Mouse (Mus musculus) kidney, postnatal 0 days (tissue): ENCODE results near the gene Zdhhc13. TPM values are rescaled to one million over a fixed set of nuclear protein-coding genes. Genes with fewer than 3 reads are reported as not detected.

Experiments
- ATAC-seq: fragments of 200-750 bp; cut with Nextera tagmentation; replicated peaks from 2 replicates; pipeline ENCODE4 v1.8.0; 2017; ENCODE audit warnings: low read depth, moderate number of reproducible peaks, moderate TSS enrichment, moderate library complexity; ENCODE audit not compliant: low FRiP score
- DNase-seq: peaks from one replicate; pipeline ENCODE4 v3.0.0-alpha.2; 2016; ENCODE audit warnings: low spot score
- H3K27ac ChIP-seq: fragments of 300-500 bp; sonication (generic); 2 replicates; pipeline ENCODE4 v1.5.1; 2014; ENCODE audit warnings: mild to moderate bottlenecking
- H3K27me3 ChIP-seq: fragments of 300-500 bp; sonication (generic); 2 replicates; pipeline ENCODE4 v1.6.1; 2014; ENCODE audit warnings: low read length, mixed read lengths; ENCODE audit not compliant: insufficient read depth
- H3K36me3 ChIP-seq: fragments of 300-500 bp; sonication (generic); 2 replicates; pipeline ENCODE4 v1.6.1; 2014; ENCODE audit warnings: low read length, mixed read lengths; ENCODE audit not compliant: insufficient read depth
- H3K4me1 ChIP-seq: fragments of 300-500 bp; sonication (generic); replicated peaks from 2 replicates; pipeline ENCODE4 v1.6.1; 2014; ENCODE audit warnings: antibody characterized with exemption, low read length, mixed read lengths; ENCODE audit not compliant: insufficient read depth
- H3K4me2 ChIP-seq: fragments of 300-500 bp; sonication (generic); 2 replicates; pipeline ENCODE4 v1.6.1; 2014; ENCODE audit warnings: mild to moderate bottlenecking, low read length, moderate library complexity, mixed read lengths
- H3K4me3 ChIP-seq: fragments of 300-500 bp; sonication (generic); replicated peaks from 2 replicates; pipeline ENCODE4 v1.5.1; 2014; ENCODE audit warnings: low read depth, low read length
- H3K9ac ChIP-seq: fragments of 300-500 bp; sonication (generic); 2 replicates; pipeline ENCODE4 v1.6.1; 2014; ENCODE audit warnings: low read depth, low read length
- H3K9me3 ChIP-seq: fragments of 300-500 bp; sonication (generic); replicated peaks from 2 replicates; pipeline ENCODE4 v1.6.1; 2016; ENCODE audit warnings: low read length, inconsistent platforms, mixed read lengths
- CTCF ChIP-seq: IDR thresholded peaks from 2 replicates; pipeline ENCODE4 v1.5.1; 2016; ENCODE audit warnings: antibody characterized with exemption, low read depth, mild to moderate bottlenecking, moderate library complexity
- WGBS: fragments of 180-500 bp; shearing (Covaris S2); extraction: QIAGEN DNeasy Blood & Tissue Kit; methylation state at CpG from one replicate; pipeline ENCODE4 v1.1.7; 2014; 5-methylcytosine and 5-hydroxymethylcytosine counted together
- polyA plus RNA-seq: library from polyadenylated mRNA; unstranded; fragments of >200 nt; fragmentation: Nextera tagmentation; extraction: Ambion mirVana; gene quantifications from 2 replicates; pipeline ENCODE4 v1.2.1, GENCODE M21; 2015

Gene Zdhhc13
- polyA plus RNA-seq, 1 experiment from 2014 or later, result 43.2 TPM

DNA sequence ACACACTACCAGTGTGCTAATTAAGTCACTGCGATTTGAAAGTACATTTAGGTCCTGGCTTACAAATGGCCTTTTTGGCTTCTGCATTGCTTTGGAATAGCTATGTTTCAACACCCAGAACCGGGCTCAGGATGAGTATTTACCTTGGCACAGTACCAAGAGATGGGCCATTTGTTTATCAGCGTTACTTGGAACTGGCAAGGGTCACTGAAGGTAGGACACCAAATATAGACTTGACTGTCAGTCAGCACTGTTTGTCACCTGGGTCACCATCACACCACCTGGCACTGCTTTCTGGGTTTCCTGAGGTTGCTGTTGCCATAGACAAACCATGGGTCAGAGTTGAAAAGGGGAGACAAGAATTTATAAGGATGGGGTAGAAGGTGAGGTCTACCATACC lies 53.5 kb downstream of the Zdhhc13 start:
- TF ChIP-seq CTCF, result no peak
- no peaks in the 10 kb centered on the region for H3K9me3 ChIP-seq
- ATAC-seq, result no peak
- DNase-seq, result no peak
- no peak overlapping the region for H3K4me3 ChIP-seq
- WGBS, result 60% methylated on average over 3 of the region's 3 CpGs
- H3K4me1 ChIP-seq, result no peaks in the 10 kb centered on the region
- H3K27ac ChIP-seq, result no peak overlapping the region
- no peak overlapping the region for H3K4me2 ChIP-seq
- no peaks in the 10 kb centered on the region for H3K27me3 ChIP-seq
- H3K9ac ChIP-seq, result no peak overlapping the region
- no peaks in the 10 kb centered on the region for H3K36me3 ChIP-seq

DNA sequence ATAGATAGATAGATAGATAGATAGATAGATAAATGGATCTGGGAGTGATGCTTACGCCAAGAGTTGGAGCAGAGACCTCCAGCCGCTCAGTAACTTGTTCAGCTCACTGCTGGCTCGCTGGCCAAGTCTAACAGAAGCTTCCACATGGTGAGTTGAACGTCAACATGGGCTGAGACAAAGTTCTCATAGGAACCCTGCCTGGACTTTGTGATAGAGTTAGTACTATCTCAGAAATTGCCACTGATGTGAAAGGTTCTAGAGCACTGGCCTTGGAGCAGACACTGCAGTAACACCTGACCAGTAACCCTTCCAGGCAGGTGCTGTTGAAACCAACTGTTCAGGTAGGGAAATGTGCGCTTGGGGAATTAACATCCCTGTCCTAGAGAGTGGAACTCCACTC lies 54.7 kb downstream of the Zdhhc13 start:
- Histone ChIP-seq H3K27me3 (no peaks in the 10 kb centered on the region), H3K4me3 (no peak overlapping the region), H3K9me3 (no peaks in the 10 kb centered on the region), H3K27ac (no peak overlapping the region), H3K4me2 (no peak overlapping the region), H3K9ac (no peak overlapping the region), H3K36me3 (no peaks in the 10 kb centered on the region), H3K4me1 (no peaks in the 10 kb centered on the region)
- DNase-seq (no peak), ATAC-seq (no peak)
- 90% methylated on average over 5 of the region's 5 CpGs for WGBS
- no peak for TF ChIP-seq CTCF

DNA sequence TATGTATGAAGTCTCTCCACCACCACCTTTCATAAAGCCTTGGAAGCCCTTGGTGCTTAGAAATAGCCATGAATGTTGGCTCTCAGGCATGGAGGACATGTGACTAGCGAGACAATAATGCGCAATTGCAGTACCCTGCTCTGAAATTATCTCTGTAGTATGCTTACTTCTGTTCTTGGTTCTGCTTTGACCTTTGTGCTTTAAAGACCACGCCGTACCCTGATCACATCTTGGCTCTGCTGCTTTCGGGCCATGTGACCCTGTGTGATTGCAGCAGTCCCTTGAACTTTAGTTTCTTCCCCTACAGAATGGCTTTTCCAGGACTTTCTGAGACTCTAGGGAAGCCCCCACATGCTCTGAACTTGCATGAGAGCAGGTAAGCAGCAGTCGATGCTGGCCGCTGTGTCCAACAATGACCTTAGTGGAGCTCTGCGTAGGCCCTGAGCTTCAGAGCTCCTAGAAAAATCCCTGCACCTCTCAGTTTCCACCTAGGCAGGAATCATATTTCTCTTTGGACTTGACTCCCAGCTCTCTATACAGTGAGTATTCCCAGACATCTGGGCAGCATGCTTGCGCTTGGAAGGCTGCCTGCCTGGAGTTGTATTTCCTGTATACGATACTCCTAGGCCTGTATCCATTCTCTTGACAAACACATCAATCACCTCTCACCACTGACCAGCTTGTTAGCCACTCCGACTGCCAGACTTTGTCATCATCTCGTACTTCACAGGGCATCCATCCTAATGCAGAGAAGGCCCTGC lies 56.6 kb downstream of the Zdhhc13 start:
- WGBS, result 58% methylated on average over 12 of the region's 12 CpGs
- no peaks in the 10 kb centered on the region for H3K4me1 ChIP-seq
- no peak overlapping the region for H3K9ac ChIP-seq
- no peaks in the 10 kb centered on the region for H3K27me3 ChIP-seq
- TF ChIP-seq CTCF, result no peak
- H3K4me2 ChIP-seq, result no peak overlapping the region
- H3K9me3 ChIP-seq, result no peaks in the 10 kb centered on the region
- ATAC-seq, result no peak
- DNase-seq, result peak; percentile 37
- no peaks in the 10 kb centered on the region for H3K36me3 ChIP-seq
- H3K4me3 ChIP-seq, result no peak overlapping the region
- no peak overlapping the region for H3K27ac ChIP-seq

DNA sequence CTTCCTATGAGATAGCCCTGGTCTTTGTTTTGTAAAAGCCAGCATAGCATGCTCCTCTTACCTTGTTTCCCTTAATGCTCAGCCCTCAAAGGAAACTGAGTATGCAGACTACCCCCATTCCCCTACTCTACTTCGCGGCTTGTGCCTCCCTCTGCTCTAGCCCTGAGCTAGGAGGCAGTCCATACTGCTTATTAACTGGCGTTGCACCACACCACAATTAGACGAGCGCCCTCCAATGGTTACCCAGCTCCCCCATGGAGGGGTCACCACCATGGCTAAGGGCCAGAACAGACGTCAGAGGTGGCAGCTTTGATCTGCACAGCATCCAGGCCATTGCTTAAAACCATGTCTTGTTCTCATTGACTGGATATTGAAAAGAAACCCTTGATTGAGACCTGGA lies 58.0 kb downstream of the Zdhhc13 start:
- H3K9ac ChIP-seq, result no peak overlapping the region
- H3K27me3 ChIP-seq, result no peaks in the 10 kb centered on the region
- no peak overlapping the region for H3K4me3 ChIP-seq
- no peaks in the 10 kb centered on the region for H3K4me1 ChIP-seq
- no peaks in the 10 kb centered on the region for H3K9me3 ChIP-seq
- no peak overlapping the region for H3K4me2 ChIP-seq
- H3K27ac ChIP-seq, result no peak overlapping the region
- DNase-seq (no peak), ATAC-seq (no peak)
- TF ChIP-seq CTCF, result no peak
- 53% methylated on average over 6 of the region's 6 CpGs for WGBS
- no peaks in the 10 kb centered on the region for H3K36me3 ChIP-seq

DNA sequence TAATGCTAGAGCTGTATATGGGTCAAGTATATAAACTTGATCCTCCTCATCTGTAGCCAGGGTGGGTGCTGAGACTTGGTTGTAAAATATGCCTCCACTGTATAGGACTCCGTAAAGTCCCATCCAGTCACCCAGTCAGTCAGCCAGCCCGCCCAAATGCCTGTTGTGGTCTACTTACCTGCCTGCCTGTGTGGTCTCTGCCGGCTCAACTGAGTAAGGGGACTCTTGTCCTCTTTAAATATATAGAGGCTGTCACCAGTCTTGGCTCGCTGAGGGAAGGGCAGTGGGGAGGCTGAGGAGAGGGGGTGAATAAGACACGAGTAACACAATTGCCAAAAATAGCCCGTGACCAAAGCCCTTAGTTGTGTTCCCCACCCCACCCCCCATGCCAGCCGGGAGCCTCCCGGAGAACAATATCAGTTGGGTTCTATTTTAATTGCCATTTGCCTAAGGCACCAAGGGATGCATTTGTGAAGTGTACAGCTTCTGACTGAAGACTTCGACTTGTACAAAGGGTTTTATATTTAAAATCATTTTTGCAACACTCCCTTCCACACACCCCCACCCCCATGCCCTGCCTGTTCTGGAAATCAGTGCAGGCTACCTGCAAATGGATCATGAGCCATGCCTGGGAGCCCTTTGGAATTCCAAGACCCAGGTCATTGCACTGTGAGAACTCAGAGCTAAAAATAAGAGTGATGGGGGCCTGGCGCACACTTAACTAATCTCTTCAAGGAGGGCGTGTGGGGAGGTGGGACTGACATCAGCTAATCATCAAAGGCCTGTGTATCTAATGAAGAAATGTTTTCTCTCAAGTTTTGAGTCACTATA lies 59.2 kb downstream of the Zdhhc13 start, which contains the start of gene Csrp3:
TSS of gene Csrp3 (minus strand) at position 214 of the 831 bp plus-strand sequence.
- H3K4me3 ChIP-seq, result no peak within 1 kb of the TSS
- no peaks in the 10 kb centered on the region for H3K4me1 ChIP-seq
- no peak for ATAC-seq
- no peak for DNase-seq
- no peaks in the 10 kb centered on the region for H3K9me3 ChIP-seq
- H3K4me2 ChIP-seq, result no peak within 1 kb of the TSS
- no peak for TF ChIP-seq CTCF
- H3K27ac ChIP-seq, result no peak within 1 kb of the TSS
- WGBS, result 59% methylated on average over 11 of the region's 11 CpGs
- no peaks in the 10 kb centered on the region for H3K27me3 ChIP-seq
- H3K9ac ChIP-seq, result no peak within 1 kb of the TSS
- H3K36me3 ChIP-seq, result no peaks in the 10 kb centered on the region

DNA sequence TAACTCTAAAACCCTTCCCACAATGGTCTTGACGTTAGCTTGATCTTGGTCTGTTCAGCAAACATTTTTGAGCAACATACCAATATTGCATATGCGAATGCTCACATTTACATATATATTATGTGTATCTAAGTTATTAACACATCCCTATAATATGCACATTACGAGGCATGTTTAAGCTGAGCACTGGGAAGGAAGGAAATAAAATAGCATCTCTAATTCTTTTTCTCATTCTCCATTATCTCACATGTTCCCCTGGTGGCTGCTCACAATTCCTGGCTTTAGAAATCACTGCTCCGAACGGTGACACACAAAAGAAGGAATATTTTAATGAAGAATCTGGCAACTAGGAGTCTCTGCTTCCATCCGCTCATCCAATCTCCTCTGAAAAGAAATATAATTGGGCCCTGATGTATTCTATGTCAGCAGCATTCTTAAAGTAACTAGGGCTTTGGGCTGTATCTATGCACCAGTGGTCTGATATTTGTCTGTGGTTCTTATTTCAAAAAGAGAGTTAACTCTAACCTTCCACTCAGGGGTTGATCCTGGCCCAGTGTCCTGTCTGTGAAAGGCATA lies 62.8 kb downstream of the Zdhhc13 start:
- Histone ChIP-seq H3K9ac (no peak overlapping the region), H3K27ac (no peak overlapping the region), H3K4me3 (no peak overlapping the region), H3K4me2 (no peak overlapping the region), H3K36me3 (no peaks in the 10 kb centered on the region), H3K4me1 (no peaks in the 10 kb centered on the region), H3K9me3 (no peaks in the 10 kb centered on the region), H3K27me3 (no peaks in the 10 kb centered on the region)
- no peak for TF ChIP-seq CTCF
- no peak for DNase-seq
- ATAC-seq, result no peak
- WGBS, result 87% methylated on average over 6 of the region's 6 CpGs
